Mouse (Mus musculus) E14TG2a.4 (cell line): ENCODE measurements around the gene Gm20388.

Experiments used
- H3K27me3 ChIP-seq: 2 replicates; pipeline ENCODE4 v1.6.1; 2014; ENCODE audit warnings: low read length, control low read depth; ENCODE audit not compliant: insufficient read depth
- H3K36me3 ChIP-seq: 2 replicates; pipeline ENCODE4 v1.6.1; 2014; ENCODE audit warnings: low read length, control low read depth; ENCODE audit not compliant: insufficient read depth
- H3K4me1 ChIP-seq: replicated peaks from 2 replicates; pipeline ENCODE4 v1.6.1; 2014; ENCODE audit warnings: low read depth, low read length, control low read depth
- H3K4me3 ChIP-seq: replicated peaks from 2 replicates; pipeline ENCODE4 v1.5.1; 2014; ENCODE audit warnings: mild to moderate bottlenecking, low read length
- H3K9me3 ChIP-seq: 2 replicates; pipeline ENCODE4 v1.6.1; 2014; ENCODE audit warnings: low read length, control low read depth
- CTCF ChIP-seq: conservative IDR thresholded peaks from 2 replicates; pipeline ENCODE4 v1.5.1; 2014; ENCODE audit warnings: low read length
- NANOG ChIP-seq: IDR thresholded peaks from 2 replicates; pipeline ENCODE4 v1.6.1; 2014; ENCODE audit warnings: borderline replicate concordance, low read length, mixed read lengths
- POU5F1 ChIP-seq: IDR thresholded peaks from 2 replicates; pipeline ENCODE4 v1.6.1; 2014; ENCODE audit warnings: low read length, borderline replicate concordance

Gm20388 gene

DNA sequence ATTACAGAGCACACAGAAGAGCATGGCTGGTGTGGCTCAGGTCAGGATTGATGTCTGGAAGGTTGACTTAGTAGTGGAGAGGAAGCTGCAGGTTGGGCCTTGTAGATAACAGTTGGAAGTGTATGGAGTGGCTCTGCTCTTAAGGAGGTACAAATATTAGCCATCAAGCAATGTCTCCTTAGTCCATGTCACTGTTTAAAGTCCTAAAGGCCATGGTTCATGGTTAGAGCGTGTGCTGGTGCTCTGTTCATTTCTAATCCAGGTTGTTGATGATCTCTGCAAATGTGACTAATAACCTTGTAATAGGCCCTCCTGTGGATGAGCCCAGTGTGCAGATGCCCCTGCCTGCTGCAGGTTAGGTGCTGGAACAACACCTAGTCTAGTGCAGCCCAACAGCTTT lies 2047.8 kb downstream of the Gm20388 start:
- TF ChIP-seq CTCF (no peak), NANOG (no peak), POU5F1 (no peak)
- Histone ChIP-seq H3K4me3 (no peak overlapping the region), H3K4me1 (peaks cover 67% of the 10 kb centered on the region), H3K9me3 (no peaks in the 10 kb centered on the region), H3K36me3 (peaks cover 75% of the 10 kb centered on the region), H3K27me3 (no peaks in the 10 kb centered on the region)

GRCm38 (mm10) chr8:121962892-121963291 lies 2052.3 kb downstream of the Gm20388 start:
- Histone ChIP-seq H3K4me3 (no peak overlapping the region), H3K27me3 (no peaks in the 10 kb centered on the region), H3K36me3 (peaks cover 51% of the 10 kb centered on the region), H3K4me1 (peaks cover 66% of the 10 kb centered on the region), H3K9me3 (no peaks in the 10 kb centered on the region)
- TF ChIP-seq POU5F1 (no peak), NANOG (no peak), CTCF (no peak)

DNA sequence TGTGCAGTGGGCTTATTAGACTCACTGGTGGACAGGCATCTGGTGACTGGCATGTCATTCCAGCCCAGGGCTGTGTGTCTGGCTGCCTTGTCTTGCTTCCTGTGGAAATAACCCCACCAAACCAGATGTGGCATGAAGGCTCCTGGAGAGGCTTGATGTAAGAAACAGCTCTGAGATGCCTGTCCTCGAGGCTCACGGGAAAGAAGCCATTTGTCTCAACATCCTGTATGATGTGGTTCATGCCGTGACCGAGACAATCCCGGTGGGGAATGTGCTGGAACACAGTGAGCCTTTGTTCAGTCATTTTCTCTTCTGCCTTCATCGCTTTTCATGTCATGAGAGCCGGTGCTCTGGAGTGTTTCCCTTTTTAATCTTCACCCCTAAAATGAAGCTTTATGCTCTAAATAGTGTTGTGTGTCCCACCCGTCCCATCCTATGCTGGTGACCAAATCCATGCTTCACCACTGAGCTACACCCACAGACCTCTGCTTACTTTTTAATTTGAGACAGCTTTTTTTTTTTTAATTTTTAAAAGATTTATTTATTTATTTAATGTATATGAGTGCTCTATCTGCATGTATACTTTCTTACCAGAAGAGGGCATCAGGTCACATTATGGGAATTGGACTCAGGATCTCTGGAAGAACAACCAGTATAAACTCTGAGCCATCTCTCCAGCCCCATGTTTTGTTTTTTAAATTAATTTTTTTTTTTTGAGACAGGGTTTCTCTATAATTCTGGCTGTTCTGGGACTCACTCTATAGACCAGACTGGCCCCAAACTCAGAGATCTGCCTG lies 2054.3 kb downstream of the Gm20388 start:
- Histone ChIP-seq H3K4me1 (peaks cover 74% of the 10 kb centered on the region), H3K4me3 (no peak overlapping the region), H3K36me3 (peaks cover 44% of the 10 kb centered on the region), H3K27me3 (no peaks in the 10 kb centered on the region), H3K9me3 (no peaks in the 10 kb centered on the region)
- TF ChIP-seq CTCF, result no peak; the same call in 1 of the 2 replicates
- no peak for TF ChIP-seq NANOG

DNA sequence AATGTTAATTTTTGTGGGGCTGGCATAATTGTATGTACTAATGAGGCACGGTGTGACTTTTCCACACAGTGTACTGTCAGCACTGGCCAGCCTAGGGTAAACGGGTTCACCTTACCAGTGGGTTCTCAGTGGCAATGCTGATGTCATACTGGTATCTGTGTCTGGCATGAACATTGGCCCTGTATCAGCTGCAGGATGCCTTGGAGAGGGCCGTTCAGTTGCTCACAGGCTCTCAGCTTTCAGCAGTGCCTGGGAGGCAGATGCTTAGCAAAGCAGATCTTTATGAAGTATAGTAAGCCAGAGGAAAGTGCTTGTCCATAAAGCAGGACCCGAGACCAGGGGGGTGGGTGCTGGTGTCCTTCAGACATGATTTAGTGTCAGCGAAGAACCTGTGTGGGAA lies 2055.5 kb downstream of the Gm20388 start:
- no peak for TF ChIP-seq NANOG
- TF ChIP-seq CTCF, result no peak
- no peak for TF ChIP-seq POU5F1
- no peaks in the 10 kb centered on the region for H3K9me3 ChIP-seq
- H3K36me3 ChIP-seq, result peaks cover 43% of the 10 kb centered on the region
- H3K4me1 ChIP-seq, result peaks cover 75% of the 10 kb centered on the region
- no peaks in the 10 kb centered on the region for H3K27me3 ChIP-seq
- H3K4me3 ChIP-seq, result peak overlapping the region; percentile 45; the same call in 1 of the 2 replicates

DNA sequence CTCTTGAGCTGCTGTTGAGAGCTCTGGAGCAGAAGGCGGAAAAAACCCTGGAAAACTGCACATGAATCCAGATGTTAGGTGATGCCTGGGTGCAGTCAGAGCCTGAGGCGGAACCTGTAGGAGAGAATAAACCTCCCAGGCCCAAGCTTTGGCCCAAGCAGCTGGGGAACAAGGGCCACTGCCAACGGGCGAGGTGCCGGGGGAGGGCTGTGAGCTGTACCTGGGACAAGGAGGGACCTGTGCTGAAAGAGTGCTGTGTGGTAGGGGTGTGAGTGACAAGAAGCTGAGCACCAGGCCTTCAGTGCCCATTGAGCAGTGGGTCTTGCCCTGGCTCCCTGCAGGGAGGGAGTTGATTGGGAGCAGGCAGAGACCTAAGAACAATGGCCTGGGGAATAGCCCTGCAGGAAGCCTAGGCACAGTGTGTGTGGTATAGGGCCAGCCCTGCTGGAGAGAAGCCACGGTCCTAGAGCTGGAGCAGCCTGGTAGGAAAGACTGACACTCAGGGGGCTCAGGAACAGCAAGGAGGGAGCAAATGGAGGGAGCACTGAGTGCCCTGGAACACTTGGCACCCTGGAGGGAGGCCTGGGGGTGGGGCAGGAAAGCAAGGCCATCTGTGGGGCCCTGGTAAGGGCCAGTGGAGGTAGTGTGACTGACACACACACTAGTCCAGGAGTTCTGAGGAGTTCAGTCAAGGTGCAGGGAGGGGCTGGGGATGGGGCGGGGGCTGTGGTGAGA lies 2056.2 kb downstream of the Gm20388 start:
- TF ChIP-seq CTCF (no peak), POU5F1 (no peak), NANOG (no peak)
- no peaks in the 10 kb centered on the region for H3K27me3 ChIP-seq
- H3K36me3 ChIP-seq, result peaks cover 39% of the 10 kb centered on the region
- H3K4me1 ChIP-seq, result peaks cover 83% of the 10 kb centered on the region
- H3K4me3 ChIP-seq, result peak overlapping the region; percentile 45; the same call in 1 of the 2 replicates
- H3K9me3 ChIP-seq, result no peaks in the 10 kb centered on the region

- no peak for TF ChIP-seq CTCF
- no peak for TF ChIP-seq POU5F1
- no peak for TF ChIP-seq NANOG
- no peak overlapping the region for H3K4me3 ChIP-seq
- no peaks in the 10 kb centered on the region for H3K9me3 ChIP-seq
- H3K4me1 ChIP-seq, result peaks cover 82% of the 10 kb centered on the region
- no peaks in the 10 kb centered on the region for H3K27me3 ChIP-seq
- H3K36me3 ChIP-seq, result peaks cover 45% of the 10 kb centered on the region
Measured at GRCm38 (mm10) chr8:121967977-121968376, 2057.3 kb downstream of the Gm20388 start.

GRCm38 (mm10) chr8:121968542-121968941 lies 2057.9 kb downstream of the Gm20388 start:
- H3K36me3 ChIP-seq, result peaks cover 42% of the 10 kb centered on the region
- no peak overlapping the region for H3K4me3 ChIP-seq
- H3K4me1 ChIP-seq, result peaks cover 78% of the 10 kb centered on the region
- TF ChIP-seq CTCF, result no peak
- TF ChIP-seq POU5F1, result no peak
- TF ChIP-seq NANOG, result no peak
- H3K9me3 ChIP-seq, result no peaks in the 10 kb centered on the region
- no peaks in the 10 kb centered on the region for H3K27me3 ChIP-seq

DNA sequence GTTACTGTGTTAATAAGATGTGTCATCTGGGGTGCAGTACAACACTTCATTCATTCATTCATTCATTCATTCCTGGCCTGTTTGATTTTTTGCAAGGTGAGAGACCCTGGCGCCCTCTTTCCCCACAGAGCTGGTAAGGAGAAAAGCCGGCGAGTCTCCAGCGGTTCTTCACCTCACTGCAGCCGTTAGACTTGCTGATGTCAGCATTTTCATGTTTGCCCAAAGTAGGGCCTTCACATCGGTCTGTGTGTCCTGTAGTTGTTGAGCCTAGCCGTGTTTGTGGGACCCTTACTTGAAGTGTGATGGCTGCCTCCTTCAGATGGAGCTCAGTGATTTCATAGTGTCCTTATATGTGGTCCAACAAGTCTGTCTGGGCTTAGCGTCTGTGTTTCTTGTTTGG lies 2059.6 kb downstream of the Gm20388 start:
- H3K36me3 ChIP-seq, result peaks cover 41% of the 10 kb centered on the region
- peaks cover 64% of the 10 kb centered on the region for H3K4me1 ChIP-seq
- no peak overlapping the region for H3K4me3 ChIP-seq
- no peak for TF ChIP-seq POU5F1
- no peak for TF ChIP-seq NANOG
- no peaks in the 10 kb centered on the region for H3K27me3 ChIP-seq
- H3K9me3 ChIP-seq, result no peaks in the 10 kb centered on the region
